Mouse (Mus musculus): ENCODE measurements at regions not wholly inside any gene's neighbourhood (a gene's known extent, or its start where the extent isn't known, plus 50 kb on each side); places are given as distances from the start of the nearest gene placed in this dataset.
A peak's percentile ranks its signal among the peaks of the same experiment; 100 is the strongest.

DNA sequence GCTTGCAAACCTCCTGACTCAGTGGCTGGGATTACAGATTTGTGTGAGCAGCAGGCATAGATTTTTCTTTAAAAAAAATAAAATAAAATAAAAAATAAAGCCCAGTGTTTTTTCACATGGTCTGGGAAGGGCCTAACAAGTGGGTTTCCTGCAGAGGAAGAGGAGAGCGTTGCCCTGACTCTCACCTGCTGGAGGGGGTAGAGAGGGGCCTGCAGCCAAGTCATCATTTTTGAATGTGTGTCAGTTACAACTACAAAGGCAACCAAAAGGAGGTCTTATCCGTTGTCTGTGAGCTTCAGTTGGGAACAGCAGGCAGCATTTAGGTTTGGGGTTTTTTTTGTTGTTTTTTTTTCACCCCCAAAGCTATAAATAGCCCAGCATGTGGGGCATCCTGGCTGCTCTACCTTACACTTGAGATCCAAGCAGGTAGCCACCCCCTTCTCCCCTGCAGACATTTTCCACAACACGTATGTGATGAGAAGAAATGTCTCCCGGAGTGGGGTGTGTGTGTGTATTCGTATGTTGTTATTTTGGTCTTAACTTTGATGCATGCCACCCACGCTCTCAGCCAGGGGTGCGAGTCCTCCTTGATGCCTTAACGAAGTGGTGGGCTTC lies 285.7 kb upstream of the 4930412O13Rik start:
- no peak for DNase-seq

- DNase-seq, result no peak
Observed at GRCm38 (mm10) chr2:9596135-9596534, 284.9 kb upstream of the 4930412O13Rik start.

GRCm38 (mm10) chr2:9604984-9605383 lies 276.1 kb upstream of the 4930412O13Rik start:
- no peak for DNase-seq

- no peak for DNase-seq
Observed at GRCm38 (mm10) chr2:9607547-9607946, 273.5 kb upstream of the 4930412O13Rik start.

GRCm38 (mm10) chr2:9614415-9614814 lies 266.6 kb upstream of the 4930412O13Rik start:
- DNase-seq, result no peak

GRCm38 (mm10) chr2:9616292-9616691 lies 264.8 kb upstream of the 4930412O13Rik start:
- DNase-seq, result no peak

- DNase-seq, result peak; percentile 33 to 65
Observed at GRCm38 (mm10) chr2:9620303-9621244, 260.5 kb upstream of the 4930412O13Rik start.

GRCm38 (mm10) chr2:9623702-9624101 lies 257.4 kb upstream of the 4930412O13Rik start:
- DNase-seq, result no peak

DNA sequence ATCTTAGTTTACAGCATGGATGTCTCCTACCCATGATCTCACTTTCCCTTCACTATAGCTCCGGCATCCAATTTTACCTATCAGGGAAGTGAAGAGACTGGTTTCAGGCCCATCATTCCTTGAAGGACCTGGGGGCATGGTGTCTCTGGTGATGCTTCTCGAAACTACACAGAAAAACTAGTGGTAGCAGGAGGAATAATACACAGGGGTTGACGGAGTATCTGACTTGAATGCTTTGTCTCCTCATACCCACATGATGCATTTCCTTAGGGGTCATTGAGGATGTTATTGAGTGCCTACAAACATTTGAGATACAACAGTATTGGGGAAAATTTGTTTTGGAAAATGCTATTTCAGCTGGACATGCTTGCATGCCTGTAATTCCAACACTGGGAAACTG lies 253.0 kb upstream of the 4930412O13Rik start:
- DNase-seq, result no peak

GRCm38 (mm10) chr2:9632719-9633446 lies 248.2 kb upstream of the 4930412O13Rik start:
- DNase-seq, result no peak

GRCm38 (mm10) chr2:9639262-9639661 lies 241.8 kb upstream of the 4930412O13Rik start:
- no peak for DNase-seq

GRCm38 (mm10) chr2:9641629-9642028 lies 239.4 kb upstream of the 4930412O13Rik start:
- DNase-seq, result no peak

- DNase-seq, result no peak
Observed at GRCm38 (mm10) chr2:9642411-9642810, 238.6 kb upstream of the 4930412O13Rik start.

- no peak for DNase-seq
Observed at GRCm38 (mm10) chr2:9646466-9646865, 234.6 kb upstream of the 4930412O13Rik start.

- DNase-seq, result no peak
Observed at GRCm38 (mm10) chr2:9646963-9647362, 234.1 kb upstream of the 4930412O13Rik start.

GRCm38 (mm10) chr2:9650082-9650481 lies 231.0 kb upstream of the 4930412O13Rik start:
- DNase-seq, result no peak

DNA sequence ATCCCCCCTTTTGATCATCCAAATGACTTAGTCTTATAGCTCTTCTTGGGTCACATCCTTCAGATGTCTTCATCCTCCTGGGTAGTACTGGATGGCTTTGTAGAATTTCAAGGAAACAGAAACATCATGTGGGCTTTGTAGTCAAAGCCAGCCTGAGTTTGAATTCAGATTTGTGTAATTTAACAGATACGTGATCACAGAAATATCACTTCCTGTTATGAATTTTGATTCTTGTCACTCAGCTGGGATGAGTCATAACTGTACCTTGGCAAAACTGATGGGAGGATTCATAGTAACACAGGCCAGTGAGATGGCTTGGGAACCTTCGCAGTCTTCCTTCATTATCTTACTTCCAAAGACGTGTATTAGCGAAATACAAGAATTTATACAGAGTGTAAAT lies 222.2 kb upstream of the 4930412O13Rik start:
- DNase-seq, result no peak

- DNase-seq, result no peak
Observed at GRCm38 (mm10) chr2:9669621-9670020, 211.4 kb upstream of the 4930412O13Rik start.

GRCm38 (mm10) chr2:9681691-9682152 lies 199.3 kb upstream of the 4930412O13Rik start:
- DNase-seq, result no peak

DNA sequence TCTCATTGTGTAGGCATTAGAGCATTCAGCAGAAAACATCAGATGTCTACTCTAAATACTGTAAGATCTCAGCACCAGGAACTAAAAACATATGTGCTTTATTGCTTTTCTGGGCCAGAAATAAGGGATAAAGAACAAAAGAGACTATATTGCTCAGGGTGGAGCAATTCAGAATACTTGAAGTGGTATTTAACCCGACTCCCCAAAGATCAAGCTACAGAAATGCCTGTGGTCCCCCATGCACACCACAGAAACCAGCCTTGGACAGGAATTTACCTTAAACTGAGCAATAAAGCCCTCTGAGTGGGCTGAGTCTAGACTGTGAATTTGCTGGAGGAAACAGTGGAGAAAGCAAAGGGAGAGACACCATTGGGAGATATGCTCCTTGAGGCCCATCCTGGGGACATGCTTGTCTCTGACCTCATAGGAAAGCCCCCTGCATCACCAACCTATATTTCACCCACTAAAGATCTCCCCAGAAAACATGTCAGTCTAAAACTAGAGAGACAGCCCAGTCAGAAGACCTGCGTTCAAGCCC lies 197.3 kb upstream of the 4930412O13Rik start:
- no peak for DNase-seq

DNA sequence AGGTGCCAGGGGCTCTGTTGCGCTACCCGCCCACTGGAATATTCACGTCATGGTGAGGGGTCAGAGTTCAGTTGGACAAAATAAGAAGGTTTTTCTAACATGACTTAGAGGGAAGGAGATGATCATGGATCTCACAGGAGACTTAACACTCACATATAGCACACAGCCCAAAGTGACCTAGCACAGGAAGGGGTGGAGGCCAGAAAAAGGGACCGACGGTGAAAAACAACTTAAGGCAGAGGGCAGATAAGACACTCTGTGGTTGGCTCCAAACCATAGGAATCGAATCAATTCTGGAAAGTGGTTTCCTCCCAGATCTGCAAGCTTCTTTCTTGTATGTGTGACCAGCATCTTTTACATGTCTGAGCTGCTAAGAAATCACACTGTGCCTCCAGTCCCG lies 192.9 kb upstream of the 4930412O13Rik start:
- DNase-seq, result no peak

- DNase-seq, result no peak
Observed at GRCm38 (mm10) chr2:9689518-9689917, 191.5 kb upstream of the 4930412O13Rik start.

DNA sequence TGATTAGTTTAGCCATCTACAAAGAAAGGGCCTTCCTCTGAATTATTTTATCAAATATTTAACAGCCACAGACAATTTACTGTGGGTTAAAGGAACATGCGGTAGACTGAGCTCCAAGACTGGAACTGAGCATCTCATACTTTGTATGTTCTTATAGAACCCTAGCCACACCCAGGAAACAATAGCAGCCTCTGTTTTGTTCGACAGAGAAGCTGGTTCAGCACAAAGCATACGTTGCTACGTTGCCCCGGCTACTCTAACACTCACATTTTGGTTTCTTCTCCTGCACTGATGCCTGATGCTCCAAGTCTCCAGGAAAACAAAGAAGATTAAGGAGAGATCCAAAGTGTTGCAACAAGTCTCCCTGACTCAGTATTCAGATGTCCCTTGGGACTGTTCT lies 189.5 kb upstream of the 4930412O13Rik start:
- no peak for DNase-seq

Measured in kidney, adult 8-10 months (tissue).